Mouse (Mus musculus): ENCODE data around the gene Fam243. TPM values are rescaled to one million over a fixed set of nuclear protein-coding genes. Genes with fewer than 3 reads are reported as not detected.

Fam243 gene
- not detected for total RNA-seq (2021)
- long read RNA-seq, experiment 1 = 0 reads
- long read RNA-seq, experiment 2 = 0 reads

DNA sequence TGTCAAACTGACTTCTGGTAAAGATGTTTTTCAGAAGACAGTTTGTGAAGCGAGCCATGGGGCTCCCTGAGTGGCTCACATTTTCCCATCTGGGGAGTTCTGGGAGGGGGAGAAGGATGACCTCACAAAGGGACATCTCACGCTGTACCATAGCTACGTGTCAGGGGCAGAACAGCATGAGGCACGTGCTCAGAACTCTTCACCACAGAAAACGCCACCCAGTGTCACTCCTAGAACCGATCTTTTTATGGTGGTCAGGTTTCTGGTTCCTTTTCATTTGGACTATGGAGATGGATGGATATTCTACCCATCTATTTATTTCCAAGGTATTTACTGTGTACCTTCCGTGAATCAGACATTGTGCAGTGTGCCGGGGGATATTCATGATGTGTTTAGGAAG is at the start of gene Fam243:
Gene Fam243, minus strand, starts transcription at position 101 of the 400 bp plus-strand sequence.
- DNase-seq = no peak
- intact Hi-C loops (cut with DNase I) = no loop called here

DNA sequence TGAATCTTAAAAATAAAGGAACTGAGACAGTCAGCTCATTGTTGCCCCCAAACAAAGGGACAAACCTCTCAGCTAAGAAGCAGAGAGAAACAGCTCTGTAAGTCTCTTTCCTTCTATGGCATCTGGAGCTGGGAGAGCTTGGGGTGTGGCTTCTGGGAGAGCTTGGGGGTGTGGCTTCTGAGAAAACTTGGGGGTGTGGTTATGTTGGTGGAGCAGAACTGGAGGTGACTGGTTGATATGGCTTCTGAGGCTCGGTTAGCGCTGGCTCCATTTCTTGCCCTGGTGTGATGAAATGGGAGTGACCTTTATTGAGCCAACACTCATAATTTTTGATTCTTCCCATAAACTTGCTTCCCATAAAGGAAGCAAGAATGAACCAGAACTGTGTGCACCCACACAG is 48.0 kb upstream of the Fam243 start:
- intact Hi-C loops (cut with DNase I) = no loop called here
- no peak for DNase-seq

DNA sequence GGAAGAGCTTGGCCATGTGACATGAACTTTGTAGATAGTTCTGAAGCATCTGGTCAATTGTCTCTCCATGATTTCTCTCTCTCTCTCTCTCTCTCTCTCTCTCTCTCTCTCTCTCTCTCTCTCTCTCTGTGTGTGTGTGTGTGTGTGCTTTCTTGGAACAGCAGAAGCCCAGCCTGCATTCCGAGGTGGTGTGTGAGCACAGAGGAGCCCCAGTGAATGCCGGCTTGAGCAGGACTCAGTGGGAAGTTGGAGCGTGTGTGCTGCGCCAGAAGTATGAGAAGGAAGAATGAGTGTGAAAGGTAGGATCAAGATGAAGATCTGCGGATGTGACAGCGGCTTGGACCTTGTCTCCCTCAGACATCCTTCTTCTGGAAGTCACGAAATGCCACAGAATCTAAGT is 44.2 kb upstream of the Fam243 start:
- DNase-seq = no peak
- intact Hi-C loops (cut with DNase I) = no loop called here

DNA sequence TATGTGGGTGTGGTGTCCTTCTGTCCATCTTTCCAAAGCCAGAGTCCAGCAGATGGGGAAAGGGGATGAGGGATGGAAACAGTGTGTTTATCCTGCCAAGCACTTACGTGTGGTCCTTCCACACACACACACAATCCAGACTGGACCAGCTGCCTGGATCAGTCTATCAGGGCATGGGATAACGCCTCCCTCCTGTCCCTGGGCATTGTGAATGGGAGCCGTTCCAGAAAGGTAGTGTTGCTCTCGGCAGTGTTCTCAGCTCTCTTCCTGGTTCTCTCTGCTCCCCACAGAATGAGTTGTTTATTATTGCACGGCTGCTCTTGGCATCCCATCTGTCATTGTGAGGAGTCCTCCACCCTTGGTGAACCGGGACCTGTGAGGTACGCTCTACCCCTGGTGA is 39.5 kb upstream of the Fam243 start:
- no peak for DNase-seq
- intact Hi-C loops (cut with DNase I) = no loop called here

DNA sequence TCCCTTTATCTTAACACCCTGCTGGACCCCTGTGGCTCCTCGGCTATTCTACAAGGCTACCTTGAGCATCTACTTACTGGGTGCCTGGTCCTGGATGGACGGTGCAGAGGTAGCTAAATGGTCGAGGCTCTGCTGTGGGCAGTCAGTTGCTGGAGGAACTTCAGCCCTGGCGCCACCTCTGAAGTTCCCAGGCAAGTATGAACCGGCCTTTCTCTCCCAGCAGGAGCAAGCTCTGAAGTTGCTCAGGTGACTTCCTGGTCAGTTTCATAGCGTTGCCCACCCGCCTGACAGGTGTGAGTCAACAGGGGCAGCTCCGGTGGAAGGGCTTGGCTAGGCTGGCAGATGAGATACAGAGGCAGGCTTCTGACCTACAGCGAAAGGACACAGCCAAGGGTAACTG is 38.0 kb upstream of the Fam243 start, which contains the start of gene Kcne1:
Gene Kcne1, minus strand, starts transcription at position 240 of the 400 bp plus-strand sequence.
- no peak for DNase-seq
- intact Hi-C loops (cut with DNase I) = no loop called here

DNA sequence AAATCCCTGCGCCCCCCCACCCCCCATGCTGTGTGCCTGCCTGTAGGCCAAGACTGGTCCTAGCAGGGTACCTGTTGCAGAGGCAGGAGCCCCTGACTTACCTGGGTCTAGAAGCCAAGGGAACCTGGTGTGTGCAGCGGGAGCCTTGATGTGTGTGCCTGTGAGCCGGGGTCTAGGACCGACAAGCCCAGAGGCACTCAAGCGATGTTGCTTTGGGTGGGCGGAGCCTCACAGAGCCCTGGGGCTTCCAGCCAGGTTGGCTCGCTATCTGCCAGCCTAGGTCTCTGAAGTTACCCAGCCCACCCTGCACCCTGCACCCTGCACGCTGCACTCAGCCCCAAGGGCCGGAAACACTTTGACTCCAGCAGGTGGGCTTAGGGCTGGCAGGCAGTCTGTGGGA is 37.5 kb upstream of the Fam243 start:
- intact Hi-C loops (cut with DNase I) = no loop called here
- no peak for DNase-seq

DNA sequence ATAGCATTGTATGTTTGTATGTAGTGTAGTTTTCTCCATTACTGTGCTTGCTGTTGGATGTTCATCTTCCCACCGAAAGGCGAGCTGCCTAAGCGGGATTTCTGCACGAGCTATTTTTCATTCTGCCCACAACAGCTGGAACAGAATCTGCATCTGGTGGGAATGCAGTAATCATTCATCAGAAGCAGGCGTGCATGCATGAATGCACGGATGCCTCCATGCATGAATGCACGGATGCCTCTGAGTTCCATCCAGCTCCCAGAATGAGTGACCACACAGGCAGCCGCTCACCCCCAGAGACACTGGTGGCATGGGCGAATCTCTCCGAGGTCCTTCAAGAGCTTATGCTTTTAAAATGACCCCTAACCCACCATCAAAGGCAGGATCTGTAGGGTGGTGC is 36.3 kb upstream of the Fam243 start:
- intact Hi-C loops (cut with DNase I) = no loop called here
- no peak for DNase-seq

DNA sequence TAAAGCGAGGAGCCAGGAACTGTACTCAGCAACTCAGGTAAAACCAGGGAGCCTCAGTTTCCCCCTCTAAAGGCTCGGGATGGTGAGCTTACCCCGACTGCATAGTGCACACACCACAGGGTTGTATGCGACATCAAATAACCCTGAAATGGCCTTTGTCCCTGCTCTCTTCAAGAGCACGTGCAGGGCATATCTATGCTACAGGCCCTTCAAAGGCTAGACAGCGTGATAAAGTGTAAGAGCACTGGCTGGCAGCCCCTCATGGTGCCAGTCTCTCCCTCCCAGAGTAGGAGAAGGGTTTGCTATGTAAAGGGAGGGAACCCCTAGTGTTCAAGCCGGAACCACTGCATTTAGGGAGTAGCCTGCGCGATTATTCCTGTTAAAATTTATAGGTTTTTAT is 35.8 kb upstream of the Fam243 start:
- intact Hi-C loops (cut with DNase I) = no loop called here
- no peak for DNase-seq

DNA sequence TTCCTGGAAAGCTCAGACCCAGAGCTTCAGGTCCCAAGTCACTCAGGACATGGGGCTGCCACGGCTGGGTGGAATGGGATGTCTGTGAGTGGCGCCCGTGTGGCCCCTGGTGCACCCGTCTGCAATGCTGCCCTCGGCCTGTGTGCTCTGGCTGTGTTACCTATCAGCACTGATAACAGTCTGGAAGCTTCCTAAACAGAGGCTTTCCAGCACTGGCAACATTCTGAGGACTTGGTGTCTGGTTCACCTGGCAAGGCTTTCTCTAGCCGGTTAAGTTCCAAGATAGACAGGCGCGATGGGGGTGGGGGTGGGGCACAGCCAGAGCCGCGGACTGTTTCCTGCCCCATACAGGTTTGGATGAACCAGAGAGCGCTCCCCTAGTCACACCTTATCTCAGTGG is 34.7 kb upstream of the Fam243 start:
- DNase-seq = no peak
- intact Hi-C loops (cut with DNase I) = no loop called here

DNA sequence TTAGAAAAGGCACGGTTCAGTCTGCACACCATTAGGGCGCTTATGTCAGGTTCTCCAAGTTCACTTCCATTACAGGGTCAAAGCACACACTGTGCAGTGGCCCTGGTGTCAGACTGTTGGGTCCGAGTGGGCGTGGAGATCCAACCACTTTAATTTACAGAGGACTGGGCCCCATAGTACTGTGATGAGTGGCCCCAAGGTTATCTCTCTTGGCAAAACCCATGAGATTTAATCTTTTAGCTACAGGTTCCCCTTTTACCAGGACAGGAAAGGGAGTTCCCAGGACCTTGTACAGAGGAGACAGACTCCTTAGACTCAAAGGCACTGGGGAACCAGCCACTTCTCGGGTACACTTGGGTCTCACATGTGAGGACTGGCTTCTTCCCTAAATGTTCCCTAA is 34.1 kb upstream of the Fam243 start:
- intact Hi-C loops (cut with DNase I) = no loop called here
- DNase-seq = no peak

DNA sequence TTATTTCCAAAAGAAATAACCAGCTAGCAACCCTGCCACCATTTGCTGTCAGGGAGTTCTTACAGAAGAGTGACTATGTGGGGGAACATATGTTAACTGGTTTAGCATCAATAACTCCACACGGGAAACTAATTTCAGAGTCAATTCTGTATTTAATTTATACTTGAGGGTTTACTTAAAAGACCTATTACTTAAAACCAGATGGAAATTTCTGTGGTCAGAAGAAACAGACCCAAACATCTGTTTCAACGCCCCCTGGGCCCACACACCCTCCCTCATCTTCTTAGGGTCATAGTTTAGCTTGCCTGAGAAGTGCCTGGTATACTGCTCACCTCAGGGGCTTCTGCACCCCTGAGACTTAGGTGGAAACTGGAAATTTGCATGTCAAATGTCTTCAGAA is 32.7 kb upstream of the Fam243 start:
- intact Hi-C loops (cut with DNase I) = no loop called here
- DNase-seq = no peak

DNA sequence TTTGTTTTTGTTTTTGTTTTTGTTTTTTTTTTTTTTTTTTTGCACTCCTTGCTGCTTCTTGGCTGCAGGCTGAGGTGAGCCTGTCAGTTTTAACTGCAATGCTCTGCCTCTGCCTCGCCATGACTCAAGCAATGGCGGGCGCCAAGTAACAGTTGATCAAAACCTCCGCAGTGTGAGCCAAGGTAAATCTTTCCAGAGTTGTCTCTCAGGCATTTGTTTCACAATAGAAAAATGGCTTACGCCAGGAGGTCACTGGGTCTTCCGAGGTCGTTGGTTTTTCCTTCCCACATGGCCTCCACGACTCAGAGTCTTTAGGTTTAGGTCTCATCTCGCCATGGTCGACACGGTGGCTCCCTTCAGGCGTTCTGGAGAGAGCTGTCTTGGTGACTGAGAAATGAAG is 32.1 kb upstream of the Fam243 start:
- no peak for DNase-seq

DNA sequence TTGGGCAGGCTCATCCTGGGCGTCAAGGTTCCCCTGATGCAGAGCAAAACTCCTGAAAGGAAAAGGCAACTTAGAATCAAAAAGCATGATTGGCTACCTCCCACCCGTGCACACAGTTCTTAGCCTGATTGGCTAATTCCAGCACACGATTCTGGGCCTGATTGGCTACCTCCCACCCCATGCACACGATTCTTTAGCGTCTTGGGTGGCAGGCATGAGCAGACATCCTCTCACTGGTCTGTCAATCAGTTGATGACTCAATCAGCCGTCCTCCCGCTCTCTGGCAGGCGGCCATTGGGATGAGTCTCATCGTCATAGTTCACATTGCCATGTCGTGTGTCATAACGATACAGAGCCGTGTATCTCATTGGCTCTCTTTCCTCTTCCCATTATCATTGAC is 27.7 kb upstream of the Fam243 start:
- no peak for DNase-seq
- intact Hi-C loops (cut with DNase I) = loop anchor here (10.0 kb wide), 1 partner anchor 106 kb away; no protein-coding TSS in a partner anchor

More for the DNA sequence above, 32.1 kb upstream of the Fam243 start:
- intact Hi-C loops (cut with DNase I) = no loop called here

DNA sequence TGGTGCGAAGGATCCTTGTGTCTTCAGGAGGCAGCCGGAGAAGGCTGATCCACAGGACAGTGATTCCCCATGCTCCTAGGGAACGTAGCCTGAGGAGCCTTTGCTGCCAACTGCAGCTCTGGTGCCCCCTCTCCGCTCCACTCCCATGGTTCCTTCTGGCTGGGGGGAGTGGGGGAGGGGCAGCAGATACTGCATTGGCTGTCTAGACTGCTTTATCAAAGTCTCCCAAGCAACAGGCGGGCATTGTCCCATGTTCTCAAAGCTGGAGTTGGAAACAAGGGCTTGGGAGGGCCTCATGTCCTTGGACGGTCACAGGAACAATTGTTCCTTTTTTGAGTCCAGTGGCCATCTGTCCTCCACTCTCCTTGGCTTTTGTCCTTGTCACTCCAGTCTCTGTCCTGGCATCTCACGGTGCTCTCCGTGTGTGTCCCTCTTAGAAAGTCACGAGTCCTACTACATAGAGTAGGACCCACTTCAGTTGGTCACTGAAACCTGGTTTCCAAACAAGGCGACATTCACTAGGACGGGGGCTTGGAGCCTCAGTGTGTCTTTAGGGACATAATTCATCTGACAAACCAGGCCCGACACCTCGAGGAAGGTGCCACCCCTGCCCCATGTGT is 25.2 kb upstream of the Fam243 start:
- intact Hi-C loops (cut with DNase I) = loop anchor here (10.0 kb wide), 1 partner anchor 108 kb away; no protein-coding TSS in a partner anchor
- DNase-seq = no peak

DNA sequence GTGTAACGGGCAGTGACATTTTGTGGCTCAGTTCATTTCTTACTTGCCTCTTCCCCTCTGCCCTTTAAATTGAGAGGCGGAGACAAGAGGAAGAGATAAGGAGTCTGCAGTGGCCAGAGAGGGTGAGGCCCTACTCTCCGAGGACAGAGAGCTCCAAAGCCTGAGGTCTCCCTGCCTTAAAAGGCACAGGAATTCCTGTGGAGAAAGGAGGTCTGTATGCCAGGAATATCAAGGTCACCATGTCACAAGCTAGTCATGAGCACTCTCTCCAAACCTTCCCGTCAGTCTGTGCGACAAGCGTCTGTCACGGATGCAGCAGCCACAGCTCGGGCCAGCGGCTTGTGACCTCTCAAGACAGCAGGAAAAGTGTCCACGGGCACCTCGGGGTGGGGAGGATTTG is 23.9 kb upstream of the Fam243 start:
- intact Hi-C loops (cut with DNase I) = loop anchor here (10.0 kb wide), 1 partner anchor 110 kb away; no protein-coding TSS in a partner anchor
- no peak for DNase-seq

DNA sequence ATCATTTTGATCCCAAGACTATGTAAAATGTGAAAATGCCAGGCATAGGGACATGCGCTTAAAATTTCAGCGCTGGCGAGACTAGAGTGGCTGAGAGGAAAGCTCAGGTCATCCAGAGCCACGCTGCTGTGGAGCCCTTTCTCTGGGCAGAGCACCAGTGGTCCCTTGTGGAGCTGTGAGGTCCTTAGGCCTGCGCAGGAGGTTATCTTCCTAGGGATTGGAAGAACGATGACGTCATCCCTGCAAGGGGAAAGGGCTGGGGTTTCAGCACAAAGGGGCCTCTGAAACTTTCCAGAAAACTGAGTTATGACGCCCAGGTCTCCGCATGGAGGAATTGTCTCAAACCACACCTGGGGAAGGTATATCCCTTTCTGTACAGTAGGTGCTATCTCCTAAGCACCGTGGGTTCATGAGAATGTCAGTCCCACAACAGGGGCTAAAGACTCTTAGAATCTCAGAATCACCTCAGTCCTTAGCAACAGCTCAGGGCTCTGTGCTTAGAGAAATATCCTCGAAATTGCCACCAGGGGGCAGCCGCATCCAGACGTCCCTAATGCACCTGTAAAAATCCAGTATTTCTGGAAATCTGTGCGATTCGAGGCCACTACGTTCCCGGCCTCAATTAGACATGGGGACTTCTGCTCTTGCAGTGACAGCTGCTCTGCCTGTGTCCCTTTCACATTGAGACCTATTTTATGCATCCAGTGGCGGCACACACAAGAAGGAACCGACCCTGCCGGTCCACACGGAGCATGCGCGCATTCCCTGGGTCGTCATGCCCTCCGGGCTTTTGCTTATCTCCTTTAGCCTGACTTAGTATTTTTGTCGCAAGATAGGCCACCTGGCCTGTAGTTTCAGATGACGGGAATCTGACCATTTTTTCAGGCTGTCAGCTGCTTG is 19.6 kb upstream of the Fam243 start:
- intact Hi-C loops (cut with DNase I) = loop anchor here (5.0 to 10.0 kb wide), 3 partner anchors 41 to 136 kb away; no protein-coding TSS in a partner anchor
- peak; percentile 32 to 43 for DNase-seq

DNA sequence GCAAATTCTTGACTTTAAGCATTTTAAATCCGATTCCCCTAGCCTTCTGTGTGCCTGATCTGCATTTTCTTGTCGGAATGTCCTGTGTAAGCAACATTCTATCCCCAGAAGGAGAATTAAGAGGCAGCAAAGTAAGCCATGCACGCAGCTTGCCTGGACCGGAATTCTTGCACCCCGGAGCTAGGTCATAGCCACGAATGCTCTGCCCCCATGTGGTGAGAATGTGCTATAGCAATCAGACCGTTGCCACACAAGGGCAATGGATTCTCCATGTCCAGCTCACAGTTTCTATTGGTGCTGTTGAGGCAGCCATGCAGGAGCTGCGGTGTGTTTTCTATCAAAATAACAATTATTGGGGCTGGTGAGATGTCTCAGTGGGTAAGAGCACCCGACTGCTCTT is 15.0 kb upstream of the Fam243 start:
- intact Hi-C loops (cut with DNase I) = no loop called here
- peak; percentile 57 to 64 for DNase-seq

DNA sequence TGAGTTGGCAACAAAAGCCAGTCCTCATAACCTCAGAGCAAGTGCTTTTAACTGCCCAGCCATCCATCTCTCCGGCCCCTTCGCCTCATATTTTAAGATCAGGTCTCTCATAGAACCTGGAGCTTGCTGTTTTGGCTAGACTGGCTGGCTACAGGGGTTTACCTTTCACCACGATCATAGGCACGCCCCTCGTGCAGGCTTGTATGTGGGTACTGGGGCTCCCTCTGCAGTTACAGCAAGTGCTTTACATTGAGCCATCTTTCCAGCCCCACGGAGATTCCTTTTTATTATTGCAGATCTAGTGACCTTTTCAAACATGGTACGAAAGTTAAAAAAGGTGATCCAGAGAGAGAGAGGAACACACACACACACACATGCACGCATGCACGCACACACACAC is 13.4 kb upstream of the Fam243 start:
- no peak for DNase-seq
- intact Hi-C loops (cut with DNase I) = no loop called here

DNA sequence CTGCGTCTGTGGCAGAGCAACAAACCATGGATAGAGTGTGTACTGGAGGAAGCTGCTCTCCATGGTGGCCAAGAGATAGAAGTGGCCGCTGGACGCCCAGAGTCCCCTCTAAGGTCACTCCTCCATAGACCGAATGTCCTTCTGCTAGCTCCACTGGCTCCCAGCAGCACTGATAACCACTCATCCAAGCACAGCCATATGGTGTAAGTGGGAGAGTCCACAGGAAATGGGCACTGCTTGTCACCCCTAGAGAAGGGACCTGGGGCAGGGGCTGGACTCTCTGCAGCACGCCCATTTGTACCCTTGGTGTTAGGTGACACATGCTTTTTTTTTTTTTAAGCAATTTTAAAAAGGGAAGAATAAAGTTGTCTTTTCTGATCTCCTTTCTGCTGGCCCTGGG is 9.7 kb upstream of the Fam243 start:
- no peak for DNase-seq
- intact Hi-C loops (cut with DNase I) = no loop called here

DNA sequence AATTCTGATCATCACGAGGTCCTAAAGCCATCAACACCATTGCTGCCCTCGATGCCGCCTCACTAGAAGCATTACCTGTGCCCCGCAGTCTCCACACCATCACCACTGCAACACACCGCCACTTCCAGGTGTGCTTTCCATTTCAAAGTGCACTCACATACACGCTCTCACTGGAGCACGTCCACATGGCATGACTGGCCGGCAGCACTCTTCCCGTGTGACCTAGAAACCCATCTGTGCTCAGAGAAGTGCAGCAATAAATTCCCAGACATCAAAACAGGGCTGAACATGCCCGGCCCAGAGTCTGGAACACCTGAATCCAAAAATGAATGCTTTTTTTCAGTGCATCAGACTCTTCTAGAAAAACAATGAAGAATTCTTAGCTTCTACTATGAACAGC is 6.7 kb upstream of the Fam243 start:
- intact Hi-C loops (cut with DNase I) = no loop called here
- no peak for DNase-seq

DNA sequence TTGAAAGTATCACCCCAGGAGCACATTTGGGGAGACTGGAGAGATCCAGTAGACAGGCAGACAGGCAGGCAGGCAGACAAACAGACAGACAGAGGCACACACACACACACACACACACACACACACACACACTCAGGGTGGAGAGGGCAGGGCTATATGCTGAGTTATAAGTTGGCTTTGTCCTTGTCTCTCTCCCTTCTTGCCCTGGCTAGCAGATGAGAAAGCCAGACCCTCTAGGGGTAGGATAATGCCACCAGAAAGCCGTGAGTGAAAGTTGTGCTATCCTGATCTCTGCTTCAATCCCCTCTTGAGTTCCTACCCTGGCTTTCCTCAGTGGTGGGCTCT is 3.8 kb upstream of the Fam243 start:
- DNase-seq = no peak
- intact Hi-C loops (cut with DNase I) = no loop called here

Data from gastrocnemius, postnatal 36 days (tissue).